Mouse (Mus musculus): ENCODE measurements at regions not wholly inside any gene's neighbourhood (a gene's known extent, or its start where the extent isn't known, plus 50 kb on each side); places are given as distances from the start of the nearest gene placed in this dataset.

DNA sequence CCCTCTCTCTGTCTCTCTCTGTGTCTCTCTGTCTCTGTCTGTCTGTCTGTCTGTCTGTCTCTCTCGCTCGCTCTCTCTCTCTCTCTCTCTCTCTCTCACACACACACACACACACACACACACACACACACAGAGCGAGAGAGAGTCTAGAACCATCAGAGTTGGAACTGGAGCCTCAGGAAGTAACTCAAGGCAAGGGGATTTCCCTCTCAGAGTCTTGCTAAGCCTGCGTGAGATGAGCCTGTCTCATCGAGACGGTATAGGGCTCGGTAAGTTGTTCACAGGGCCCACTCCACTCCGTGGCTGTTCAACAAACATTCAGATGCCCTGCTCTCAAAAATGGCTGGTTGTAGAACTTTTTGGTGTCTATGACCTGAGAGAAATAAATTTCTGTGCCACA, 405.4 kb downstream of the Sox9 start:
- TF ChIP-seq CTCF (IDR thresholded peaks at IDR 0.05; ENCODE audit: insufficient read depth, low read depth, low read length) (no peak), POLR2A (IDR thresholded peaks at IDR 0.05; ENCODE audit: insufficient read depth, low read depth, low read length) (no peak)

Measured in olfactory bulb, adult 2 months (tissue).